Mouse (Mus musculus): ENCODE measurements around the gene Gm8246. TPM values are rescaled to one million over a fixed set of nuclear protein-coding genes. Genes with fewer than 3 reads are reported as not detected.
"Not testable (repeated sequence)": the region's sequence is repeated elsewhere in the genome, so short reads cannot be mapped to it uniquely, and the experiment has no call there.

Gene Gm8246
- 0.06 TPM in 1 of 2 replicates, not detected in the other for polyA plus RNA-seq (2012; rRNA removed)

DNA sequence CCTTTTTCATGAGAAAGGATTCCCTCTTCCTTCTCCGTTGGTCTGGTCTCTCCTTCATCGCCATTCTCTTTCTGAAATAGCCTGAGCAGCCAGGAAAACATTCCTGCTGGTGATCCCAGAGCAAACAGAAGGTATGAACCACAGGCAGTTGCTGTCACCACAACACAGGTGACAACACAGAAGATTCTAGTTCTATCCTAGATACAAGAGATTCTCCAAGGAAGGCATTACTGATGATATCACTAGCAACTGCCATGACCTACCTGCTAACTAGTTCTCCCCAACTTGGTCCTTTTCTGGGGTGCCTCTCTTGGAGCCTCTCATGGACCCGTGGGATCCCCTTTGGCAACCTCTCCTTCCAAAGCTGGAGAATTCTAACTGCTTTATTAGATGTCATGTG lies at the start of gene Gm8246:
Gene Gm8246, minus strand, starts transcription at position 101 of the 400 bp plus-strand sequence.
- not testable (repeated sequence) for H3K4me1 ChIP-seq (ENCODE audit: control insufficient read depth, insufficient read depth, low read length); H3K27me3 ChIP-seq (ENCODE audit: control insufficient read depth, insufficient read depth, low read length); H3K27ac ChIP-seq (ENCODE audit: insufficient read depth, low read length); DNase-seq; H3K4me3 ChIP-seq (replicated peaks; ENCODE audit: insufficient read depth, low read depth, low read length)
- WGBS, result no CpG with 5 or more reads among the region's 3 CpGs

DNA sequence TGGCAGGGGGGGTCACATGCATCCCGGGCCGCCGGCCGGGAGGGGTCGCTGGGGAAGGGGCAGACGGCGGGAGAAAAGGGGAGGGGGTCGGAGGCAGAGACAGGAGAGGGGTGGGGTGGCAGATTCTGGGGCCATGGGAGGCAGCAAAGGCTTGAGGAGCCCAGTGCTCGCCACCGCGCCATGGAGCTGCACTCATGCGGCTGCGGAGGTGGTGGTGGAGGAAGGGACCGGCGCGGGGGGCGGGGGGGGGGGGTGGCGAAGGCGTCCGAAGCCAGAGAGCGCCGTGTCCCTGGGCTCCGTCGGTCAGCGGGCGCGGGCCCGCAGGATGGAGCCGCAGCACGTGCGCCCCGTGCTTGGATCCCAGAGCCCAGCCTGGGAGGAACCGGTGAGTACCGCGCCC lies 23.7 kb upstream of the Gm8246 start, which contains the start of gene Gm3488:
Gene Gm3488, plus strand, starts transcription at position 301 of the 400 bp plus-strand sequence.
- not testable (repeated sequence) for DNase-seq; H3K4me3 ChIP-seq (replicated peaks; ENCODE audit: insufficient read depth, low read depth, low read length); H3K27me3 ChIP-seq (ENCODE audit: control insufficient read depth, insufficient read depth, low read length); H3K27ac ChIP-seq (ENCODE audit: insufficient read depth, low read length); H3K4me1 ChIP-seq (ENCODE audit: control insufficient read depth, insufficient read depth, low read length)
- no CpG with 5 or more reads among the region's 35 CpGs for WGBS

DNA sequence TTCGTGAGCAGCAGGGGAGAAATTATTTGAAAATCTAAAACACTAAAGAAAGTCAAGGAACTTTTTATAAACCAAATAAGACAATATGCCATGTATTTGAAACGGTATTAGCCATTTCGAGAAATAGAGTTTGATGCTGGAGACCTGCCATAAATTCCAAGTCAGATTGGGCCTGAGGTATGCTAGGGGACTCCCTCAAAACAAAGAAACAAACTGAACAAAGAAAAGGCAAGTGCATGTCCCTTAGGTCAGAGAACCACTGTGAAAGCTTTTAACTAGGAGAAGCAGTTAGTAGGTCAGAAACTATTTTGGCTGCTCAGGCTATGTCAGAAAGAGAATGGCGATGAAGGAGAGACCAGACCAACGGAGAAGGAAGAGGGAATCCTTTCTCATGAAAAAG lies 6.3 kb upstream of the Gm8246 start, which contains the start of gene Gm3187:
Gene Gm3187, plus strand, starts transcription at position 301 of the 400 bp plus-strand sequence.
- H3K4me3 ChIP-seq (replicated peaks; ENCODE audit: insufficient read depth, low read depth, low read length); H3K27me3 ChIP-seq (ENCODE audit: control insufficient read depth, insufficient read depth, low read length); H3K4me1 ChIP-seq (ENCODE audit: control insufficient read depth, insufficient read depth, low read length); H3K27ac ChIP-seq (ENCODE audit: insufficient read depth, low read length); DNase-seq: not testable (repeated sequence)
- WGBS, result 86% methylated on average over 4 of the region's 5 CpGs

DNA sequence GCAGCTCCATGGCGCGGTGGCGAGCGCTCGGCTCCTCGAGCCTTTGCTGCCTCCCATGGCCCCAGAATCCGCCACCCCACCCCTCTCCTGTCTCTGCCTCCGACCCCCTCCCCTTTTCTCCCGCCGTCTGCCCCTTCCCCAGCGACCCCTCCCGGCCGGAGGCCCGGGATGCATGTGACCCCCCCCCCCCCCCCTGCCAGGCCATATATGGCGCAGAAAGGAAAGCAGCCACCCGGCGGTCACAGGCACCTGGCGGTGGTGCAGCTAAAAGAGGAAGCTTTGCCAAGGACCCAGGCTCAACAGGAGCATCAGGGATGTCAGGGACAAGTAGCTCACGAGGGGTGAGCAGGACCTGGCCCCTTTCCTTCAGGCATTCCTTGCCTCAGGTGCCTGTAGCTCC lies 17.2 kb downstream of the Gm8246 start:
- H3K27ac ChIP-seq (ENCODE audit: insufficient read depth, low read length); H3K4me1 ChIP-seq (ENCODE audit: control insufficient read depth, insufficient read depth, low read length); H3K4me3 ChIP-seq (replicated peaks; ENCODE audit: insufficient read depth, low read depth, low read length); H3K27me3 ChIP-seq (ENCODE audit: control insufficient read depth, insufficient read depth, low read length); DNase-seq: not testable (repeated sequence)
- WGBS, result no CpG with 5 or more reads among the region's 19 CpGs

DNA sequence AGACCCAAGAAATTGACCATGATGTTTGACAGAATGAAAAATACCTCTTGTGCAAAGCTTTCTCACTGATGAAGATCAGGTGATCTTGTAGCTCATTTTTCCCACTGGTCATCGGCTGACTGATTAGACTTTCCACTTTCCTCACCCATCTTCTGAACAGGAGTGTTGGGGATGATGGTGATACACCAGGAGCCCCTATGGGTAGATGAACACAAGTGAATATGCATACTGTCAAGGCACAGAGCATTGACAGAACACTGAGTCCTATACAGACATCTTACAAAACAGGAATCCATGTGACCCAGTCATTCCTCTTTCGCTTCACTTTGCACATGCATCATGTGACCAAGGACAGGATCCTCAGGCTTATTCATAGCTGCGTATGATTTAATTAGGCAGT lies 22.3 kb downstream of the Gm8246 start, which contains the start of gene Gm3194:
Gene Gm3194, minus strand, starts transcription at position 101 of the 400 bp plus-strand sequence.
- not testable (repeated sequence) for H3K4me3 ChIP-seq (replicated peaks; ENCODE audit: insufficient read depth, low read depth, low read length); H3K27me3 ChIP-seq (ENCODE audit: control insufficient read depth, insufficient read depth, low read length); H3K27ac ChIP-seq (ENCODE audit: insufficient read depth, low read length); DNase-seq; H3K4me1 ChIP-seq (ENCODE audit: control insufficient read depth, insufficient read depth, low read length)
- no CpG with 5 or more reads among the region's 3 CpGs for WGBS

Other genes with a start within 250 kb of the Gm8246 start
- not detected in 2 replicates for gene Gm3526, start 217.2 kb downstream of the Gm8246 start, polyA plus RNA-seq (2012; rRNA removed)
- not detected in 2 replicates for gene Gm3542, start 142.9 kb downstream of the Gm8246 start, polyA plus RNA-seq (2012; rRNA removed)
- 0.62 and 1.2 TPM in 2 replicates for gene Gm3500, start 88.8 kb downstream of the Gm8246 start, polyA plus RNA-seq (2012; rRNA removed)
- 1.00 and 1.0 TPM in 2 replicates for gene Gm3194, start 22.4 kb downstream of the Gm8246 start, polyA plus RNA-seq (2012; rRNA removed)
- gene Gm3187, start 6.4 kb upstream of the Gm8246 start, polyA plus RNA-seq (2012; rRNA removed), result not detected in 2 replicates
- gene Gm3488, start 23.8 kb upstream of the Gm8246 start, polyA plus RNA-seq (2012; rRNA removed), result 2.6 and 3.3 TPM in 2 replicates
- gene Gm3532, start 60.7 kb upstream of the Gm8246 start, polyA plus RNA-seq (2012; rRNA removed), result not detected in 2 replicates
- not detected in 2 replicates for gene Gm8265, start 155.2 kb upstream of the Gm8246 start, polyA plus RNA-seq (2012; rRNA removed)
- not detected in 2 replicates for gene Gm9603, start 209.6 kb upstream of the Gm8246 start, polyA plus RNA-seq (2012; rRNA removed)

Data from cerebellum, adult 2 months (tissue).